Mouse (Mus musculus): ENCODE results near the gene Xpnpep1.

Gene Xpnpep1

GRCm38 (mm10) chr19:53064972-53065361, 25.0 kb upstream of the Xpnpep1 start:
- no peak for DNase-seq

DNA sequence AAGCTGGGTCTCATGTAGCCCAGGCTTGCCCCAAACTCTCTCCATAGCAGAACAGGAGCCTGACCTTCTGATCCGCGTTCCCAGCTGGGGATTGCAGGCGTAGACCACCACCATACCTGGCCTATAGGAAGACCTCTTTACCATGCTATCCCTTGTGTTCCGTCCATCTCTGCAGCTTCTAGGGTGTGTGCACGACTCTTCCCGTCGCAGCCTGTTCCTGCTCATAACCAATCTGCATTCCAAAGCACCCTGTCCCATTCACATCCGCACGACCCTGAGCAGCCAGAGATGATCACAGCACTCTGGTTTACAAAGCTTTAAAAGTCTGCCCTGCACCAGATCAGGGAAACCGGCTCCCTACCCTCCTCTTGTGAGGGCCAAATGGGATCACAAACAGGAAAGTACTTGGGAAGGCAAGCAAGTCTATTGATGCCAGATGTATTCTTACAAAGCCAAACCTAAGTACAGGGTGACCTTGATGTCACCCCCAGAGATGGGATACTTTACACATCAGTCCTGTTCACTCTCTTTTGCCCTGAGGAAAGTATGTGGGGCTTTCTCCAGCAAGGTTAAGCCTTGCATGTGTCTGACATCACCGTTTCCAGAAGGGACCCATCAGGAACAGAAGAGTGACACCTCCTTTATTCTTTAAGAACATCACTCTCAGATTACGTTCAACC, 24.4 kb upstream of the Xpnpep1 start:
- no peak for DNase-seq

DNA sequence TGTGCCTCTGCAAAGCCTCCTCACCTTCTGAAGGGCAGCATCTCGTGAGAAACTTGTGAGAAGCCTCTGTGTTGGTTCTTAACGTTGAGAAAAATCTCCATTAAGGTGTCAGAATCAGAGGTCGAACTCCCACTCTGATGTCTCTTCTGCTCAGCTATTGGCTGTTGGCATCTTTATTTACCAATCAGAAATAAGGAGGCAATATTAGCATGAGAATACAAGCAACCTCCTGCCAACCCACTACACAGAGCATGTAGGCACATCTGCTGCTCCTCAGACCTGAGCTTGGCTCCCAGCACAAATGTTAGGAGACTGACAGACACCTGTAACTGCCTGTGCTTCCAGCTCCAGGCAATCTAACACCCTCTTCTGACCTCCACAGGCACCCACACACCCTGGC, 22.0 kb upstream of the Xpnpep1 start:
- no peak for DNase-seq

DNA sequence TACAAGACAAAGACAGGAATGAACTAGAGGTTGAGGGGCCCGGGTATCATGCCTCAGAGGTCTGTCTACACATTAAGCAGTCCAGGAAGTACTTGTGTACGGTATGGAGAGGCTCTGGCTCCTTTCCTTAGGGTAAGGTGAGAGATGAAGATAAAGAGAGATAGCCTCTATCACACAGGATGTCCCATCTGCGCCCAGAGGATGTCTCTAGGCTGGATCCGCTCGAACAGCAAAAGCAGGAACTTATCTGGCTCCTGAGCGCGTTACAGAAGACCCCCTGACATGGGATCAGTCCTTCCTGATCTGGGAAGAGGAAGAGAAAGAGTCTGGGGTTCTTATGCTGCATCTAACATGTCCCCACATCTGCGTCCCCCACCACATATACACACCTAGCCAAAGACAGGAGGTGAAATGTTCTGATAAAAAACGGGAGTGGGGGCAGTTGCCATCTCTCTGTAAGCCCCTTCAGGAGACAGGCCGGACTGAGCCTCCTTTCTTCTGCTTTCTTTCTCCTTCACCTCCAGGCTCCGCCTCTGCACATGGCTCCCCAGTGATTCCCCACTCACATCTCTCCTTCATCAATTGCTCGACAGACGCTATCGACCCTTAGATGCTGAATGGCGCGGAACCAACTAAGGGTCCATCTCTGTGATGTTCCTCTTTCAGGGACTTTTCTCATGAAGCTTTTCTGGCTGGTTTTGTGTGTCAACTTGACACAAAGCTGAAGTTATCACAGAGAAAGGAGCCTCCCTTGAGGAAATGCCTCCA, 19.5 kb upstream of the Xpnpep1 start:
- DNase-seq, result no peak

GRCm38 (mm10) chr19:53058726-53059334, 18.8 kb upstream of the Xpnpep1 start:
- DNase-seq, result no peak

DNA sequence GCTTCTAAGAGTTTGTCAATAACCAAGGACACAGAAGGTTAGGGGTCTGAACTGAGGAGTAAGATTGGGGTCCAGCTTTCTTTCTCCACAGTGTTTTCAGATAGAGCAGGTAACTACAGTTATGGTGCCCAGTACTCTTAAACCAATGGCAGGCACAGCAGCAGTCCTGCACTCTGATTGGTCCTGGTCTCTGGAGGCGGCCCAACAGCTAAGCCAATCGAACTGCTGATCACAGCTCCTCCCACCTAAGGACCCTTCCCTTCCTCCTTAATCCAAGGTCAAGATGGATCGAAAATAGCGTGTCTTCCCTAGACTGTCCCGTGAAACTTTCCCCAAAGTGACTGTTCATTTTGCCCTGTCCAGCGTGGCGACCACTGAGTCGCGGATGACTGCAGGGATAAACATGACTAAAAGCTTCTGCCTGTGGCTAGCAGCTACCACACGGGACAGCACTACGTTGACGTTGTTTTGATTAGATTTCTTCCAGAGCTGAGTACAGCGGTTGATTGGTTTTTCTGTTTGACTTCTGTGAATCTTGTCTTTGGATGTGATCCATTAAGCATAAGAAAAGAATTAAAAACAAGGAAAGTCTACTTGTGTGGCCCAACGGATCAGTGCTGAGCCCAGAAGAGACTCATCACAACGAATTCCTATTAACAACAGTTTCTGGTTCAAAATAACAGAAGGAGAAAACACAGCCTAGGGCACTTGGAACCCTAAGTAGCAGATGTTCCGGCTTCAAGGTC, 18.1 kb upstream of the Xpnpep1 start:
- DNase-seq, result no peak

DNA sequence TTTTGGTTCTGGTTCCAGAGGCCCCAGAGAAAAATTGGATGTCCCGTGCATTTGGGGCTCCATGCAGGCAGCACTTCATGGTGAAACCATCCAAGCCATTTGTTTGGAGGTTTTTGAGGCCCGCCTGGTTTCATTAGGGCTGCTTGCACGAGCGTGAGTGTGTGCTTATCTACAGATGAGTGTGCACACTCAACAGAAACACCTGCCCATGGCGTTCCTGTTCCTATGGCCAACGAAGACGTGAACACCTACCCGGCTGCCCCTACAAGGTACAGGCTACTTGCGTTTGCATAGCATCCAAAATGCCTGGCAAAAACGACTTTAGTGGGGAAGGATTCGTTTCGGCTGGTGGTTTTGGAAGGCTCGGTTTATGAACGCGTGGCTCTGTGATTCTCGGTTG, 13.3 kb upstream of the Xpnpep1 start:
- no peak for DNase-seq

DNA sequence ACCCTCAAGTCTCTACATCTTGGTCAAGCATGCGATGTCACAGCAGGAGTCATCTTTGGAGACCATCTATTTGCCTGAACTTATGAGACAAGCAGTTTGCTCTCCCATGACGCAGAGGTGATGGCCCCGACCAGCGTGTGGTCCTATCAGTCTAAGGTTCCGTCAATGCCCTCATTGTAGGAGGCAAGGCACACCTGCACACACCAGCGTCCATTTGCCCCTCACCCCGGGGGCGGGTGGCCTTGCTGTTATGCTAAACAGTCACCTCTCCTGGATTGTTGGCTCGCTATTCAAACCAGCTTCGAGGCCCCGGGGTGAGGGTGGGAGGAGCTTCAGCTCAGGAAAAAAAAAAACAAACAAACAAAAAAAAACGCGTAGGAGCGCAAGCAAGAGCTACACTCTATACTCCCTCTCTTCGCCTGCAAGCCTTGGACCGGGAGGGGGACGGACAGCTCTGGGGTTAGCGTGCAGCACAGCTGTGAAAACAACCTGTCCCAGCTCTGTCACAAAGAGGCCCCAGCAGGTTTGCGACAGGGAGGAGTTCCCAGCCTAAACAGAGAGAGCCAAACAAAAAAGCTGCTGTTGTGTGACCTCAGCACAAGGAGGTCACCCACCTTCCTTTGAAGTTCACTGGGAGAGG, 12.1 kb upstream of the Xpnpep1 start:
- peak; percentile 24 for DNase-seq

DNA sequence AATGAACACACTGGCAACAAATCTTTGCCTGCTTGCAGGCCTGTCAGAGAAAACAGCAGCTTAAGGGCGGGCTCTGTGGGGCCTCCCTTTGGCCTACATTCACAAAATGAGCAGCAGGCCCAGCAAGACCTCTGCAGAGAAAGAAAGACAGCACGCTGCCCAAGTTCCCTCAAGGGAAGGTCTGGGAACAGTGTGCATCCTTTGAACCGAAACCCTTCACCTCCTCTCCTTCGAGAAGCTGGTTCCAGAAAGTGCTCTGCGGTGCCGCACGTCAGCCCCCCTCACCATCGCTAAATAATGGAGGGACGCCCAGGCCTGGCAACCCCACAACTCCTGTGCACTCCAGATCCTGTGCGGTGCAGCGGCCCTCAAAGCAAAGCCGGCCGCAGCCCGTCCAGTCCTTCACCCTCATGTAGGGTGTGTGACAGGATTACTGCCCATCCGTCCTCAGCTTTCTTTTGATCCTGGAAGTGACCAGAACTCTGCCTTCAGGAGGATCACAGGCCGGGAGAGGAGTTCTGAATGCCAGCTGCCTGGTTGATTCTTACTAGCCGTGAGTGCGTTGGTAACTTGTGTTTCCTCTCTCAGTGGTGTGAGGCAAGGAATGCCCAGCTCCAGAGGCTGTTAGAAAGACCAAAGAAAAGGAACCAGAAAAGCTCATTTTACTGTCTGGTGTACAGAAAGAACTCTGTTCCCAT, 11.4 kb upstream of the Xpnpep1 start:
- peak; percentile 17 for DNase-seq

- DNase-seq, result no peak
Measured at GRCm38 (mm10) chr19:53050100-53050499, 10.1 kb upstream of the Xpnpep1 start.

GRCm38 (mm10) chr19:53047208-53047607, 7.2 kb upstream of the Xpnpep1 start:
- peak; percentile 83 for DNase-seq

DNA sequence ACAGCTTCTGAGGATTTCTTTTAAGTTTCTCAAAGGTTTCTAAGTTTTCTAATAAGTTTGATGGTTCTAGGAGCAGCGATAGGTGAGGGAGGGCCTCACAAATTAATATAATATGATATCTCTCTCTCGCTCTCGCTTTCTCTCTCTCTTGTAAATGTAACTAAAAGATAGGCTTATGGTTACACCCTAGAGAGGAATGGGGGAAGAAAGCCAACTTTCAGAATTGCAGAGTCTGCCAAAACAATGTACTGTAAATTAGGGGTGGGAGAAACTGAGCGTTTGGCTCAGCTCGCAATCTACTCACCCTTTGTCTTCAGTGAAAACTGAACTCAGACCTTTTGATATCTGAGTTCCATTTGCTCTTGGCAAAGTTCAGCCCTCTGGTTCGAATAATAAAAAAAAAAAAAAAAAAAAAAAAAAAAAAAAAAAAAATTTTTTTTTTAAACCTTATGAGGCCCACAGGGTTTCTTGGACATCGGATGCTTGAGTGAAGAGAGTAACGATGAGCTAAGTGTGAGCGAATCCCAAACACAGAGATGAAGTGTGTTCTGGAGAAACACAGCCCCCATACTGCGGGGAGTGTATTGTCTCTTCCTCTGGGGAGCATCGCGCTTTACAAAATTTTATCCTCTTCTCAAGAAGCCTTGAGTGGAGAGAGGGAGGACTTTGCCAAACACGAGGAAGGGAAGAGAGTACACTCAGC, 3.6 kb upstream of the Xpnpep1 start:
- DNase-seq, result peak; percentile 33

DNA sequence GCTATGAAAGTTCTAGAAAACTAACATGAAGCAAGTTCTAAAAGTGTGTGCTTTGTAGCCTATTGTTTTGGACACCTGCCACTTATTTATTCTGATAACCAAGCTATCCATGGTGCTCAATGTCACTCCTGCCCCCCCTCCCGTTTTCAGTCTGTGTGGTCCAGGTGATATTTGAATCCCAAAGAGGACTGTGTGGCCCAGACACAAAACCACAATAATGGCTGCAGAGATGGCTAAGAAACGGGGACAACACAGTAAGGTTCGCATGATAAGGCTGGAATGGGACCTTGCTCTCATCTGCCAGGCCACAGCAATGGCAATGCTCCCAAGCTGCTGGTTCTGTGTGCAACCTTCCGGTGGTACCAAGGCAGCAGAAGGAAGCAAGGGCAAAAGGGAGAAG, 1.6 kb upstream of the Xpnpep1 start:
- no peak for DNase-seq

- DNase-seq, result no peak
Measured at GRCm38 (mm10) chr19:53041133-53041510, 1.1 kb upstream of the Xpnpep1 start.

DNA sequence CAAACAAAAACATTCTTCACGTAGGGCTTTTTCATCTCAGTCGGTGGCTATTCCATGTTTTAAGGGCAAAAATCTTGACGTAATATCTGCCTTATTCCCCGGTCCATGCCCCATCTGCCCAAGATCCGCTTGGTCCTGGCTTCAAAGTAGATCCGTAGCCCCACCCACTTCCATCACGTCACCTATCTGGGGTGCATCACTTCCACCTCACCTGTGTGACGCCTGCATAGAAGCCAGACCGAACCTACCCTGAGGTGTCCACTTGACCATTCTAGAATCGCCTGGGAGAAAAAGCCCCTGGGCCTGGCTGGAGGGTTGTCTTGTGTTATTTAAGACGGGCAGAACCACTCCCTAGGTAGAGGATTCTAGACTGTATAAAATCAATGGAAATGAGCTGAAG, 924 bp downstream of the Xpnpep1 start:
- no peak for DNase-seq

- peak; percentile 99 for DNase-seq
Measured at GRCm38 (mm10) chr19:53038435-53038938, 1.5 kb downstream of the Xpnpep1 start.

- no peak for DNase-seq
Measured at GRCm38 (mm10) chr19:53037925-53038419, 2.0 kb downstream of the Xpnpep1 start.

GRCm38 (mm10) chr19:53033159-53033943, 6.7 kb downstream of the Xpnpep1 start:
- no peak for DNase-seq

DNA sequence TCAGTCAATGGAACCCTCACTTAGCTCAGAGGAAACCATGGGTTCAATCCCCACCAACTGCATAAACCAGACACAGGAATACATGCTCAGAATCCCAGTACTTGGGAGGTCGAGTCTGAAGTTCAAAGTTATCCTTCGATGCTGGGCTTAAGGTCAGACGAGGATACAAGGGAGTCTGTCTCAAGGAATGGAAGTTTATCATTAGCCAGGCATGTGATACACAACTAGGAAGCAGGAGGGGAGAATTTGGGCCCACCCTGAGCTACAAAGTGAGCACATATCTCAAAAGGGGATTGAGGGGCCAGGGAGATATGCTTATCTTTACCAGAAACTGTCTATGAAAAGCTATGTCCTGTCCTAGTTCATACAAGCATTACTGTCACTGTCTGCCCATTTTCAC, 7.4 kb downstream of the Xpnpep1 start:
- no peak for DNase-seq

- no peak for DNase-seq
Measured at GRCm38 (mm10) chr19:53031957-53032371, 8.1 kb downstream of the Xpnpep1 start.
